Mouse (Mus musculus): ENCODE results near the gene Rsph3a.
A peak's percentile ranks its signal among the peaks of the same experiment; 100 is the strongest.

Rsph3a gene

DNA sequence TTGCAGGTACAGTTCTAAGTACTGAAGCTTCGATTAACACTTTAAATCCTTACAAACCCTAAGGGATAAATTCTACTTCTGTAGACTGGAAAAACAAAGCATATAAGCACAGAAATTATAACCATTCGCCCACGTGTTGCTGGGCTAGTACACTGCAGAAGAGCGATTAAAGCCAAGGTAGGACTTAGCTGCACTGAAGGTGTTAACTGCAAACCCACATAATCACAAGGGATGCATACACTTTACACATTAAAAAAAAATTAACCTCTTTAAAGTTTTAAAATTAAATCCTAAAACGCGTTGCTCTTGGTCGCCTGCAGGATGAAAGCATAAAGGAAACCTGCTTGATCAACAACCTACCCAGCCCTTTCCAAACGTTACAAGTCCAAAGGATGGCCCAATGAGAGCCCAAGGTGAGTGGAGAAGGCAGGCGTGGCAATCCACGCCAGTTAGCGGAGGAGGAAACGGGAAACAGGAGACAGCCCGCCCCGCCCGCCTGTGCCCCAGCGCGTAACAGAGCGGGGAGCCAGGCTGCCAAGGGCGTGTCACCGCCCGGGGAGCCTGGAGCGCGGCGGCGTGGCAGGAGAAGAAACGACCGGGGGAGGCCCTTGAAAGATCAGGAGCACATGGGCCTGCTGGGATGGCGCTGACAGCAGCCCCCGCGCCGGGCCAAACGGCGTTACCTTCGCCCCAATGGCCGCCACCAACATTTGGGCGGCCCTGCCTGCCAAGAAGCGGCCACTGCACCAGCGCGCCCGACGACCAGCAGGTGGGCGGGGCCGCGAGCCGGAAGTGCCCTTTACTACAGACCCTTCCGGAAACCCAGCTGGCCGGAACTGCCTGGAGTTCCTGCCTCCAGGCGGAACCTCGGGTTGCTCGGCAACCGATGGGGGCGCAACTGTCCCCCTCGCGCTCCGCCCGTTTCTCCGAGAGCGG lies at the start of gene Rsph3a:
Rsph3a (plus strand) TSS at position 498 of the 936 bp plus-strand sequence.
- DNase-seq = peak; percentile 88

DNA sequence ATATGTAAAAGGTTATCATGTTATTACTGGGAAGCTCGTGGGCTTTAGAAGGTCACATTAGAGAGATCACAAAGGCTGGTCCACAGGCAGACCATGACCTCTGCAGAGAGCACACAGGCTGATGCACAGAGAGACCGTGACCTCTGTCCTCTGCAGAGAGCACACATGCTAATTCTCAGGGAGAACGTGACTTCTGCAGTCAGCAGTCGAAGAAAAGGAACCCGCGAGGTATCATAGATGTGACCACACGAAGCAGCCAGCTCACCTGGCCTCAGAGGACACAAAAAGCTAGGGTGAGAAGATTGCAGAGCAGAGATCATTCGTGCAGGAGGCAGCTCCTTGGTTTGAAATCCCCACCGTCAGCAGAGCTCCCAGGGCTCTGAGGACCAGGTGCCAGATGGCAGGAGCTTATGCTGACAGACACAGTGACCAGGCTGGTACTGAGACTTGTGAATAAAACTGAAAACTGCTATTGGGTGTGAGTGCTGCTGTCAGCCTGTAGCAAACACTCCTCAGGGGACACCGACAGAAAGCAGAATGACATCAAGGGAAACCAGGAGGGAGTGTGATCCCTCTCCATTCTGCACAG lies 49.3 kb upstream of the Rsph3a start:
- DNase-seq = no peak

DNA sequence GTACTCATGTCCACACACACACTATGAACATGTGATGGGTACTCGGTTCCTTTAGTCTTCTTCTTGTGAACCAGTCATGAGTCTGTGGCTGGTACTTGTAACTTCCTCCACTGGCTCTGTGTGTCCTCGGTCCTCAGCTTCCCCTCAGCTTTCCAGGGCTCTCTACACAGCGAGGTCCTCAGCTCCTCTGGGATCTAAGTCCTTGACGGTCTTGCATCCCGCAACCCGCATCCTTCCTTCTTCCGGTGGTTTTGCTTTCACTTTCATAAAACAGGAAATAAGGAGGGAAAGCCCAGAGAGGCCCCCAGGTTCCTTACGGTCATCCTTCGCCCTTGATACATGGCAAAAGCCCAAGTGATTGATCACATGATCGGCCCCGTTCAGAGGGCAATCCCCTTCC lies 48.3 kb upstream of the Rsph3a start:
- DNase-seq = no peak

DNA sequence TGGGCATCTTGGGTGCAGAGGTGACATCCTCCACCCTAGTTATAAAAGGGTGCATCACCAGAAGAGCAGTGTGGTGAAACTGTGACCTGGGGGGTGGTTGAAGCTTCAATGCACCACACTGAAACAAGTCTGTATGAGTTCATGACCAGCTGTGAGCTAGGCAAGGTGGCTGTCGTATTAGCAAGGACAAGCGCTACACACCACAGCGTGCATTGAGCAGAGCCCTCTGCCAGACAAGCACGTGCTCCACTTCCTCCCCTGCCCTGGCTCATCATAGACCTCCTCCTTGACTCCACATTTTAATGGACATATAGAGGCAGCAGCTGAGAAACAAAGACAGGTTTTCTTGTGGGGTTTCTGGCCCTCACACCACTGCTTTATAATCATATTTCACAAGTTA lies 47.7 kb upstream of the Rsph3a start:
- DNase-seq = no peak

DNA sequence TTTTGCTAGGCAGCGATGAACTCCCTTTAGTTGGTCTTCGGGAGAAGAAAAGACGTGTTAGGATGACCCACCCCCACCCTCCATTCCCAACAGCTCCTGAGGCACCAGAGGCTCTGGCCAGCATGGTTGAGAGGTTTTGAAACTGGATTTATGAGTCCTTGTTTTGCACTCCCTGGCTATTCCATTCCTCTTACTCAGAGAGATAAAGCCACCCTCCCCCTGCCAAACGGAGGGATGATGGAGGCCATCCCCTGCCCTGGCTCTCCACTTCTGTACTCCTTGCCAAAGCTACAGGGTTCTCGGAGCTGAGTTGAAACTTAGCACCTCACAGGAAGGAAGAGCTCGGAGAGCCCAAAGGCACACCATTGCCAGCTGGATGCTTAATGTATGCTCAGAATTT lies 46.2 kb upstream of the Rsph3a start:
- no peak for DNase-seq

DNA sequence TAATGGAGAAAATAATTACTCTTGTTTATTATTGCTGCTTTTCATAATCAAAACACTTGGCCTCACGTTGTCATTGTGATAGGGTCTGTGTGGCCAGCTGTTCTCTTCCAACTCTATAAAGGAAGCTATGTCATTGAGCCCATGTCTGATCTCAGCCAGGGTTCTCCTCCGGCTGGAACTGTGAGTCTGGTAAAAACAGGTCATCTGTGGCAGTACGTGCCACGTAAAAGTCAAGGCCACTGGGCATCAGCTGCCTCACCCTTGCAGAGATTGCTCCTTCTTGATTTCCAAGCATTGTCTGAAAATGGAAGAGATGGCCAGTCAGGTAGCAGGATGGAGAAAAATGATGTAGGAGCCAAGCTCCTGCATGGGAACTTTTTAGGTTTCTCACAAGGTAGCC lies 45.5 kb upstream of the Rsph3a start:
- no peak for DNase-seq

DNA sequence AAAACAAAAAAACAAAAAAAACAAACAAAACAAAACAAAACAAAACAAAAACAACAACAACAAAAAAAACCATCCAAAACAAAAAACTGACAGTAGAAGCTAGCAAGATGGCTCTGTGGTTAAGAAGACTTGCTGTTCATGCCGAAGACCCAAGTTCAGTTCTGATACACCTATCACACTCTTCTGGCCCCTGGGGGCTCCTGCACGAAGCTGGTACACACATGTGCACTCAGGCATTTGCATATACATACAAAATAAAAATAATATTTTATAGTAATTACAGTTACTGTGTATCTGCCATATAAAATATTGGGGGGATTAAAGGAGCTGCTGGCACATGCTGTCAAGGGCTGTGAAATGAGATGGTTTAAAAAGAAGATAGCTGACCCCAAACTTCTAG lies 43.9 kb upstream of the Rsph3a start:
- DNase-seq = no peak

DNA sequence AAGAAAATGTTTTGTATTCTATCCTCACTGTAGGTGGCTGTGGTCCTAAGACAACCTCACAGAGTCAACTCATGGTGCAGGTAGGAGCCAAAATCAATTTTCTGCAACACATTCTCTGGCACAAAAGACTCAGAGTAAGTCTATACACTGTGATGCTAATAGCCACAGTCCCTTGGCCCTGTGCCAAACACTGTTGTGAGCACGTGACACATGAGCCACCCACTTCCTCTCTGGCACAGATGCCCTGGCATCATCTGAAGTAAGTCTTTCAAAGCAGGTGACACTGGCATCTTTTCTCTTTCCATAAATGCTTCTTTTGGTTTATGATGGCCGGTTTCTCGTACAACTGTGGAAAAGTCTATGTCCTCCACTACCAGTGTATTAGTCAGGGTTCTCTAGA lies 43.1 kb upstream of the Rsph3a start:
- peak; percentile 51 for DNase-seq

DNA sequence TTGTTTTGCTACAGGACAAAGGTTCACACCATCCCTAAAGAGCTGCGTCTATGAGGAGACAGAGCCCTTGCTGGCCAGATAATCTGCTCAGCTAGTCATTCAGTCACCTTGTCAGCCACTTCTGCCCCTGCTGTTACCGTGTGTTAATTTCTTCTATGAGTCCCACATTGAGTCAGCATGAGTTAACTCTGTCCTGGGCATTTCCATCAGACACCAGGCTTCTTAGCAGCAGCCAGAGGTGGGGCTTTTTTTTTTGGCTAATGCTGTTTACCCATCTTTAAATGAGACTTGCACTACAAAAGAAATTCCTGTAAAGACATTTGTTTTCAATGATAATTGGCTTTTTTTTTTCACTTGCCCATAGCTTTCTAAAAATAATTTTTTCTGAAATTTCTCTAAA lies 40.4 kb upstream of the Rsph3a start:
- no peak for DNase-seq

DNA sequence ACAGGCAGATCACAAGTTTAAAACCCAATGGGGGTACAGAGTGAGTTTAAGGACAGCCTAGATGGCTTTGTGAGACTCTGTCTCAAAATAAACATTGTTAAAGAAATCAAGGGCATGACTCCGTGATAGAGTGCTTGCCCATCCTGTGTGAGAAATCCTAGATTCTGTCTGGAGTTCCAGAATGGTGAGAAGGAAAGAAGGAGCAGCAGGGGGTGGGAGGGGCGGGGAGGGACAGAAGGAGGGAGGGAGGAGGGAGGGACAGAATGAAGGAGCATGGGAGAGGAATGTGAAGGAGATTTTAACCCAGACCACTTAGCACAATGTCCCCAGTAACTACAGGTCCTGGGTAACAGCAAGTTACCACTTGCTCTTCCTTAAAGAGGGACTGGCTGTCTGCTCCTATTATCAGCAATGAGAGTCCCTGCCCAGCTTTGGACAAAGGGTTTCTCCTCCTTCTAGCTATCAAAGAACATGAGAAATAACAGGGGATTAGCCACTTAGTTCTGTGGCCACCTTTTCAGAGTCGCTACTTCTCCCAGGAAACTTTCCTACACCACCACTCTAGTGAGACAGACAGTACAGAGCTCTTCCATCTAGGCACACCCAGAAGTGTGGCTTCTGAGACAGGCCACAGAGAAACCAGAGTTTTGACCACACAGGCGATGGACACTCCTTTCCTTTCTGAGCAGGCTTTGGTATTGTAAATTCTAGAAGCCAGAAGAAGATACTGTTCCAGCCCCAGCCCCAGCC lies 39.3 kb upstream of the Rsph3a start:
- no peak for DNase-seq

DNA sequence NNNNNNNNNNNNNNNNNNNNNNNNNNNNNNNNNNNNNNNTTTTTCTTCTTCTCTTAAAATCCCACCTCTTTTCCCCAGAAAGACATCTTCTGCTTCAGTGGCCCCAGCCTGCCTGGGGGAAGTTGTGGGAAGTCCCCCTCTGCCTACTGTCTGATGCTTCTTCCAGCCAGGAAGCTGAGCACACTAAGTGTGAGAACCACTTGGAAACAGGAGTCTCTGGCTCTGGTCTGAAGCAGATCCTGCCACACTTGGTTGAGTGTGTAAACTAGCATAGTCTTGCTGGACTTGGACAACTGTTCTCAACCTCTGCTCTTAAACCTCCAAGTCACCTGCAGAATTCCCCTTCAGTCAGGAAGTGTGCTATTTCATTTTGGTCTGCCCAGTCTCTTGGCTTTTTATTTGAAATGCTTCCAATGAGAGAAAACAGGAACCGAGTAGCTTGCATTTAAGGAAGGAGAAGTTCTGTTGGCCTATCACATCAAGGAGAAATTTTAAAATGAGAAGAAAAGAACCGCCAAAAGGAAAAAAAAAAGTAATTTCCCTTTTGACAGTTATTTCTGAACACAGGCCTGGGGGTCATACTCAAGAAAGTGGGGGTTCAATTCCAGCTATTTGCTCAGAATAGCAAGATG lies 30.7 kb upstream of the Rsph3a start:
- no peak for DNase-seq

DNA sequence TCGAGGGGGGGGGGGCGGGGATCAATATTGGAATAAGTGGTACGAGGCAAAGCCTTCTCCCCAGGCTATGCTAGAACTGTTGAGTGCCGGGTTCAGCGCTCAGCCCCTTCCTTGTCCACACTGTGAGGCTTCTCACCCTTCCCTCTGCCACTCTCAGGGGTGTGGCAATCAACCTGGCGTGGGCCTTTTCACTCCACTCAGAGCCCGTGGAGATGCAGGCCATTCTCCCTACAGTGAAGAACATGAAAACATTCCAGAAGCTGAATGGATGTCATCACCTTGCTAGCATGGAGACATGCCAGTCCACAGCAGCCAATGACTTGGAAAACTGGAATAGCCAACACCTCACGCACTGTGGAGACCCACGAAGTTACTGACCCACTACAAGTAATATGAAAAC lies 29.6 kb upstream of the Rsph3a start:
- no peak for DNase-seq

DNA sequence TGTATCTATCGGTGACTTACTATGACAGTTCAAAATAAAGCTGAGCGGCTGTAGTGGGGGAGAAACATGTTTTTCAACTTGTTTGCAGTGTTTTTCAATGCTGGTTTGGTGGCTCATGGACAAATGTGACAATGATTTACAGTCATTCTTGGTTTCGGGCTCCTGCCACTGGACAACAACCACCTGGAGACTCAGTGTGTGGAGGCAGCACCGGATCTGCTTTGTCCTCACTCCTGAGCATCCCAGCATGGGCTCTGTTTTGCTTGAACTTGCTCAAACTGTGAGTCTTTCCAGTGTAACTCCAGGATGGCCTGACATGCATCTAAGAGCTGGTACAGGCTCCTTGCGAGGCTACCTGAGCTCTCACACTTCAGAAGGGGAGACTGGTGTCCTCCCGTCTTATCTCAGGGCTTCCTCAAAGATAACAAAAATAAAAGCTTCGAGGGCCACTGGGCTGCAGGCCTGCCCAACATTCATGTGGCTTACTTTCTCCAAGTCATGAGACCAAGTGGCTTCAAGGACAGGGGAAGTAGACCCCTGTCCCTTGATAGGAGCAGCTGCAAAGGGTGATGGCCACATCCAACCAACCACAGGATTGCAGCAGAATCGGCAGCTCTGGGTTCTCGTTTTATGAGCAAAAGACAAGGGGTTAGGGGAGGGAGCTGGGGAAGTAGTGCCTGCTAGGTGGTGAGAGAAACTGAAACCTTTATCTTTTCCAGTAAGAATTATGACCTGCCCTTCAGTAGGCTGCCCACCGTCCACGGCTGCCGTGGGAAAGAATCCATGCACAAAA lies 28.4 kb upstream of the Rsph3a start:
- no peak for DNase-seq

DNA sequence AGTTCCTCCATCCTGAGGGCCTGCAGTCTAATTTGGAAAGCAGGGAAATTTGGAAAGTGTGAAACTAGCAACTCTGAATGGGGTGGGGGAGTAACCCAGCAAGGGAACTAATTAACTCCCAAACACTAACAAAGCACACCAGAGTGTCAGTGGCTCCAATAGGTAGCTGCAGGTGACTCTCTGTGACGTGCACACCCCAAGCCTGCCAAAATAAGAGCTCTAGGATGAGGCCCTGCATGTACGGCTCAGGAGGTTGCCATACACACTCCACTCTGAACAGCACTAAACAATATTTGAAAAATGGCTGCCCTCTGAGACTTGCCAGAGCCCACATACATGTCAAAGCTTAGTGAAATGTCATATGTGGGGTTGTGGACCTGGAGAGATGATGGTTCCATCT lies 27.1 kb upstream of the Rsph3a start:
- DNase-seq = no peak

DNA sequence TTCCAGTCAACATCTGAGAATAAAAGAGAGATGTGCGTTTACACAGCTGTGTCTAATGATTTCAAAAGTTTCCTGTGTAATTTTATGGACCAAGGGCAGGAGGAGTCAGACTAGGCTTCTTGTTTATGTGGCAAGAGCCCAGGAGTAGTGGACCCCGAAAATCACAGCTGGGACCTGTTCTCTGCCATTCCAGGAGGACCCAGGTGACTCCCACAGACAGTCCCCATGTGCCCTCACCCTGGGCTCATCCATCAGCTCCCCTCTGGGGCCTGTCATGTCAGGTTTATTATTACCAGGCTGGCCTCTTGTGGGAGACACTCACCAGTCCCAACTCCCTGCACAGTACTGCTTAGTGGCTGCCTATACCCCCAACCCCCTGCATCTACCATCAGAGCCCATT lies 26.2 kb upstream of the Rsph3a start:
- DNase-seq = no peak

DNA sequence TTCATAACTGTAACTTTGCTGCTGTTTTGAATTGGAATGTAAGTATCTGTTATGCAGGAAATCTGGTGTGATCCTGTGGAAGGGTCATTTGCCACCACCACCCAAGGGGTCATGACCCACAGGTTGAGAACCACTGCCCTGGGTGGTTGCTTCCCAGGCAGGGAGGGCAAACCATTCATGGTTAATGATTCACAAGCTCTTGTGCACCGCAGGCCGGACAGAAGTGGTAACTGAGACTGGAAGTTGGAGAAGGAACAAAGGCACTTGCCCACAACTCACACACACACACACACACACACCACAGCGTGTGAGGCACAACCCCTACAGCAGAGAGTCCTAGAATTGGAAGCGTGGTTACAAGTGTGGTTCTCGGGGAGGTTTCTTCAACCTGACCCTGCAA lies 22.9 kb upstream of the Rsph3a start:
- DNase-seq = no peak

DNA sequence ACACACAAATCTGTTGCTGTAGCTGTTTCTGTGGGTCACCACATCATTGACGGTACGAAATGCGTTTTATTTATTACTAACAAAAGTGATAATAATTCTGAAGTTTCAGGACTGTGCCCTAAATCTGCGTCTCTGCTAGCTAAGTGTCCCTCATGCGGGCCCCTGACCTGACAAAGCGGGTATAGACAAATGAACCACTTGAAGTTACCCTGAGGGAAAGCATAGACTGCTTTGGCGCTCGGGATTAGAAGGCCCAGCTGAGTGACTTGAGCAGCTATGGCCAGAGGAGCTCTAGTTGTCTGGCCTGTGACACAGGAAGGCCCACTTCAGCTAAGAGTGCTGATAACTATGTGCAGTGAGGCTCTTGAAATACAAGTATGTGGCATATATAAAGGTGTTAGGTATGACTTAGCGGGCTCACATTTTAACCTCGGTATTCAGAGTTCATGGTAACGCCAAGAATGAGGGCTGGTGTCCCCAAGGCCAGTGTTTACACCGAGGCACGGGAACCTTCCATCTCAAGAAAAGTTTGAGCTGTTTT lies 21.2 kb upstream of the Rsph3a start:
- no peak for DNase-seq

DNA sequence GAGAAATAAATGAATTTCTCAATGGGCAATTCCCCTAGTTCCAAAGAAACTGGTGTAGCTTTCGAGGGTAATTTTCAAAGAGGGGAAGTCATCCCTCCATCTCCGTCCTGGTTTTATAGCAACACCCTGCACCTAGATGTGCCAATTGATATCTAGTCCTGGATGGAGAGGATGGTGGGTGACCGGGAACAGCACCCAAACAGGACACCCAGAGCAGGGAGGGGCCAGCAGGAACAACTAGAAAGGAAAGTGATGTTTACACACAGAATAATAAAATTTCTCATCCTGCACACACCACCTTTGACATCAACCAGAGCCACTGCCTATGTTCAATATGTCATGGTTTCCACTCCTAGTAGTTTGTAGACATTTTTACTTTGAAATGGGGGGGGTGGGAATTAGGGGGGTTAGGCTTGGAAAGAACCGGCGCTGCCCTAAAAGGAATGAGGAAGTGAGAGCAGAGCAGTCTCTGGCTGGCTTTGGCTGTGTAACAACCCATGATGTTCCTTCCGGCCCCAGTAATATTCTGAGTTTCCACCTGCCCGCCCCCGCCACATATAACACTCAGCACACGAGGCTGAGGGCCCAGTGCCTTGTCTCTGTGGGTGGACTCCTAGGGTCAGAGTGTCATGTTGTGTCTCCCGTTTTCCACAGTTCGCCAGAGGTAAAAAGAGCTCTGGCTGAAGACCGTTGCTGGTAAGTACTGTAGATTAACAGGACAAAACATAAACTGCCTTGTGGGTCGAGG lies 19.8 kb upstream of the Rsph3a start, which contains the start of gene Tagap:
Tagap (plus strand) TSS at position 588 of the 748 bp plus-strand sequence.
- DNase-seq = peak; percentile 22

DNA sequence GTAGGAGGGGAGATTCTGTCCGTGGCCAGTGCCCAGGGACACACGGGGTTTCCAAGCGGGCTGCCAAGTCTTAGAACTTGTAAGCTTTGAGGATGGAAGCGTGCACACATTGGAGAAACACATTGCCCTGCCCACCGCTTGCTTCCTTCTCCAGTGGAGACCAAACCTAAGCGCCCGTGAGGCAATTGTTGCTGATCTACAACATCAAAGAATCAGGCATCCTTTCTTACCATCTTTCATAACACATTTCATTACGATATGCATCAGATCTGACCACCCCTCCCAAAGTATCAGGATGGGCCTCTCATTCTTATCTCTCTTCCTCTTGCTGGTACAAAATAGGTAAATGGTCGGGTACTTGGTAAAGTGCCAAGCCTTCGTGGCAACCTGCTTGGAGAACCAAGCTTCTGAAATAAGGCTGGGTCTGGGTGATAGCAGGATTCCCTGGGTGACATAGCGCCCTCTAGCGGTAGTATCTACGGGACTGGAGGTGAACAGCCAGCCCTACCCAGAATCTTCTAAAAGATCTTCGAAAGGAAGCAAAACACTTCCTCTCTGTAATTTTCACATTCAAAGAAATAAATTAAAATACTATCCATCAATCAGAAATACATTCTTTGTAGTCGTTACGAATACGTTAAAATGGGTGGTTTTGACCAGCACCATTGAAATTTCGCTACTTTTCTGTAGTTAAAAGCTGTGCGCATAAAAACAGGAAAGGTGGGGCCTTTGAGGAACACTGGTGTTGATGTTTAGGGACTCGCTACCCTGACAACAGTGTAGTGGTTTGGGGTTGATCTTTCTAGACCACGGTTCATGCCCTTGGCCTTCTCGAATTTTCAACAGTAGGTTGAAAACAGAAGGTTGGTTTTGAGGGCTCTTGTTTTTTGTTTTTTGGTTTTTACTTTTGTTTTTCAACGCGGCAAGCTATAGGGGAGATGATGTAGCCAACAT lies 17.6 kb upstream of the Rsph3a start:
- peak; percentile 88 for DNase-seq

DNA sequence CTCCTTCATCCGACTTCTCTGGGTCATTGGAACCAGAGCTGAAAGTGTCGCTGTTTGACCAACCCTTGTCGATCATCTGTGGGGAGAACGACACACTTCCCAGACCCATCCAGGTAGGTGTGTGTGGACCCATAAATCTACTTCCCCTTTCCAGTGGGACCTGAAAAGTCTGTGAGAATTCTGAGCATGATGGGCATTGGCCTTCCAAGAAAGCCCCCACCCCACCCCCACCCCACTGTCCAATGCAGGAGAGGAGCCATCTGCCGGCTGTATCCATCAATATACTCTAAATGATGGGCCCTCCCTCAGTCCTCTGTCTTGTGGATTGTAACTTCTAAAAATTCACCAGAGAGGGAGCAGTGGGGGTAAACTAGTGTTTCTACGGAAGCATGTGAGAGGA lies 16.8 kb upstream of the Rsph3a start:
- no peak for DNase-seq

All from lung, postnatal 14 days (tissue).